Mouse (Mus musculus): ENCODE measurements around the gene Rnf141. TPM values are rescaled to one million over a fixed set of nuclear protein-coding genes. Genes with fewer than 3 reads are reported as not detected.

Gene Rnf141
- polyA plus RNA-seq, 1 experiment = 29.9 TPM

DNA sequence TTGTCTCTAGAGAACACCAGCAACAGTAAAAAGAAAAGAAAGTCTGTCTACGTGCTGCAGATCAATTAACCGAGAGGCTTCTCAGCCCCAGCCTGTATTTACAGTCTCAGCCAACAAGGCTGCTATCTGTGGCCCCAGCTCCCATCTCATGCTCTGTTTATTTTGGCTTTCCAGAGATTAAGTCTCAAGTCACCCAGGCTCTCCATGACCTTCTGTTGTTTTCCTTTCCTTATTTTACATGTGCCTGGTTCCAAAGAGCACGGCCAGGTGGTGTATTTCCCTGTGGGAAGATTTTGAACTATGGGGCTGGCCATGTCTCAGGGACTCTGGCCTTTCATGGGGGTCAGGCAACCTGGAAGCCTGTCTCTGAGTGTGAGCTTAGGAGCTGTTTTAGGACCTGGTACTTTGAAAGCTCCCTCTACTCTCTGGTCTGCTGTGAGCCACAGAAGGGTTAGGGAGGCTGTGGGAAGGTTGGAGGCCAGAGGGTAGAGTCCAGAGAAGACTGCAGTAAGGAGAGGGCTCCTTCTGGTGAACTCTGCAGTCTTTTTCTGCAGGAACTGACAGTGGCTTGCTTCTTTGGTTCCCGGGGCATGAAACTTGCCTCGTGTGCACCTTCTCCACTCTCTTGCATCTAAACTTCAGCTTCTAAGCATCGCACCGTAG lies 7.4 kb upstream of the Rnf141 start:
- 75% methylated on average over 7 of the region's 7 CpGs for whole genome bisulfite sequencing
- no peak overlapping the region for H3K4me3 ChIP-seq (replicated peaks; ENCODE audit: control insufficient read depth, low read depth, low read length)
- H3K27ac ChIP-seq (ENCODE audit: control insufficient read depth, insufficient read depth, low read depth, low read length, poor library complexity) = no peak overlapping the region
- H3K4me1 ChIP-seq (ENCODE audit: control insufficient read depth, insufficient read depth, low read length) = no peaks in the 10 kb centered on the region; the same call in 1 of the 2 replicates
- TF ChIP-seq CTCF (IDR thresholded peaks at IDR 0.05; ENCODE audit: control insufficient read depth, insufficient read depth, low read length) = no peak
- TF ChIP-seq POLR2A (IDR thresholded peaks at IDR 0.05; ENCODE audit: borderline replicate concordance, control insufficient read depth, low read depth, low read length) = no peak

GRCm38 (mm10) chr7:110848371-110848770 lies 4.1 kb upstream of the Rnf141 start:
- Histone ChIP-seq H3K4me1 (ENCODE audit: control insufficient read depth, insufficient read depth, low read length) (no peaks in the 10 kb centered on the region; the same call in 1 of the 2 replicates), H3K4me3 (replicated peaks; ENCODE audit: control insufficient read depth, low read depth, low read length) (no peak overlapping the region), H3K27ac (ENCODE audit: control insufficient read depth, insufficient read depth, low read depth, low read length, poor library complexity) (no peak overlapping the region)
- TF ChIP-seq POLR2A (IDR thresholded peaks at IDR 0.05; ENCODE audit: borderline replicate concordance, control insufficient read depth, low read depth, low read length) (no peak), CTCF (IDR thresholded peaks at IDR 0.05; ENCODE audit: control insufficient read depth, insufficient read depth, low read length) (no peak)
- 33% methylated on average over 1 of the region's 1 CpGs for WGBS

- WGBS = 87% methylated on average over 2 of the region's 2 CpGs
- H3K4me1 ChIP-seq (ENCODE audit: control insufficient read depth, insufficient read depth, low read length) = peaks cover 2% of the 10 kb centered on the region
- H3K4me3 ChIP-seq (replicated peaks; ENCODE audit: control insufficient read depth, low read depth, low read length) = no peak overlapping the region
- no peak overlapping the region for H3K27ac ChIP-seq (ENCODE audit: control insufficient read depth, insufficient read depth, low read depth, low read length, poor library complexity)
- TF ChIP-seq POLR2A (IDR thresholded peaks at IDR 0.05; ENCODE audit: borderline replicate concordance, control insufficient read depth, low read depth, low read length) = no peak
- no peak for TF ChIP-seq CTCF (IDR thresholded peaks at IDR 0.05; ENCODE audit: control insufficient read depth, insufficient read depth, low read length)
These were observed 3.1 kb upstream of the Rnf141 start for GRCm38 (mm10) chr7:110847321-110847720.

DNA sequence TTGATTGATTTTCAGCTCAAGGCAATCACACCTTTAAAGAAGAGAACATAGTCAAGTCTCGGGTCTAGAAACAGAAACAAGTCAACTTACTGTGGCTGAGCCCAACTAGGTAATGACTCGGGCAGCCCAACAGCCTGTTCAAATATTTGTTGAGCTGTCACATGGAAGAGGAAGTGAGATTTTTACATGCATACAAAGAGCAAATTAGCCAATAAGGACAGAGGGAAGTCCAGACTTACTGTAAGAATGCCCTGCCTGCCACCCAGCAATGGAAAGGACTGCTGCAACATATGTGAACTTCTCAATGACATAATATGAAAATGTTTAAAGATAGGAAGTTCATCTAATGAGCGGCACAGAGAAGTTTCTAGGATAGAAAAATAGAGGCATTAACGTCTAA lies 3.9 kb downstream of the Rnf141 start:
- no peak for TF ChIP-seq CTCF (IDR thresholded peaks at IDR 0.05; ENCODE audit: control insufficient read depth, insufficient read depth, low read length)
- TF ChIP-seq POLR2A (IDR thresholded peaks at IDR 0.05; ENCODE audit: borderline replicate concordance, control insufficient read depth, low read depth, low read length) = no peak
- H3K4me3 ChIP-seq (replicated peaks; ENCODE audit: control insufficient read depth, low read depth, low read length) = no peak overlapping the region
- peaks cover 3% of the 10 kb centered on the region for H3K4me1 ChIP-seq (ENCODE audit: control insufficient read depth, insufficient read depth, low read length)
- WGBS = 16% methylated on average over 4 of the region's 4 CpGs
- no peak overlapping the region for H3K27ac ChIP-seq (ENCODE audit: control insufficient read depth, insufficient read depth, low read depth, low read length, poor library complexity)

DNA sequence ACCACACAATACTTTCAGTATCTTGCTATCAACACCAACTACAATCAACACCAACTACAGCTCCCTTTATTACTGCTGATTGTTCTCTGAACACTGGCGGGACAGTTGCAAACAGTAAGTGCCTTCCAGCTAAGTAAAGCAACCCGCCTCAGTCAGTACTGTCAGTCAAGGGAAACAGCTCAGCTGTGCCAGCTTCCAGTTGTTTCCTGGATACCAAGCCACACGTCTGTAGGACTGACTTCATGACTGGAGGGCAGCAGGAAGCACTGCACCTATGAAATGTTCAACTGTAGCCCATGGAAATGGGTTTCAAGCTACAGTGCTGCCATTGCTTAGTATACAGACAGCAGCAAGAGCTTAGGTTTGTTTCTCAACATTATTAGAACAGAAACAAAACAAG lies 9.7 kb downstream of the Rnf141 start:
- no peak overlapping the region for H3K4me3 ChIP-seq (replicated peaks; ENCODE audit: control insufficient read depth, low read depth, low read length)
- TF ChIP-seq CTCF (IDR thresholded peaks at IDR 0.05; ENCODE audit: control insufficient read depth, insufficient read depth, low read length) = no peak
- TF ChIP-seq POLR2A (IDR thresholded peaks at IDR 0.05; ENCODE audit: borderline replicate concordance, control insufficient read depth, low read depth, low read length) = no peak
- peaks cover 1% of the 10 kb centered on the region; the same call in 1 of the 2 replicates for H3K4me1 ChIP-seq (ENCODE audit: control insufficient read depth, insufficient read depth, low read length)
- 8% methylated on average over 3 of the region's 3 CpGs for WGBS
- H3K27ac ChIP-seq (ENCODE audit: control insufficient read depth, insufficient read depth, low read depth, low read length, poor library complexity) = no peak overlapping the region

DNA sequence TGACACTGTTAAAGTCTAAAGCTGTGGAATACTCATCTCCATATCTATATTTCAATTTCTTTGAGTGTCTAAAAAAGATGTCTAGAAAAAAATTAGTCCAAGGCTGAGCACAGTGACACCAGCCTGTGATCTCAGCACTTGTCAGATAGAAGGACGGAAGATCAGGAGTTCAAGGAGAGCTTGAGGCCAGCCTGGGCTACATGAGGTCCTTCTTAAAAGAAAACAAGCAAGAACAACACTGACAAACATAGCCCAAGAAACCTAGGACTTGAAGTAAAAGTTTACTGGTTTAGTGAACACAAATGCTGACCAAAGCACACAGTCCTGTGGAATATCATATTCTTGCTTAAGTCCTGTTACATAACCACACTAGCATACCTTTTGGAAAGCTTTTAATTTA lies 10.2 kb downstream of the Rnf141 start:
- TF ChIP-seq POLR2A (IDR thresholded peaks at IDR 0.05; ENCODE audit: borderline replicate concordance, control insufficient read depth, low read depth, low read length) (no peak), CTCF (IDR thresholded peaks at IDR 0.05; ENCODE audit: control insufficient read depth, insufficient read depth, low read length) (no peak)
- Histone ChIP-seq H3K27ac (ENCODE audit: control insufficient read depth, insufficient read depth, low read depth, low read length, poor library complexity) (no peak overlapping the region), H3K4me1 (ENCODE audit: control insufficient read depth, insufficient read depth, low read length) (peaks cover 1% of the 10 kb centered on the region; the same call in 1 of the 2 replicates), H3K4me3 (replicated peaks; ENCODE audit: control insufficient read depth, low read depth, low read length) (no peak overlapping the region)
- 84% methylated on average over 1 of the region's 1 CpGs for WGBS

DNA sequence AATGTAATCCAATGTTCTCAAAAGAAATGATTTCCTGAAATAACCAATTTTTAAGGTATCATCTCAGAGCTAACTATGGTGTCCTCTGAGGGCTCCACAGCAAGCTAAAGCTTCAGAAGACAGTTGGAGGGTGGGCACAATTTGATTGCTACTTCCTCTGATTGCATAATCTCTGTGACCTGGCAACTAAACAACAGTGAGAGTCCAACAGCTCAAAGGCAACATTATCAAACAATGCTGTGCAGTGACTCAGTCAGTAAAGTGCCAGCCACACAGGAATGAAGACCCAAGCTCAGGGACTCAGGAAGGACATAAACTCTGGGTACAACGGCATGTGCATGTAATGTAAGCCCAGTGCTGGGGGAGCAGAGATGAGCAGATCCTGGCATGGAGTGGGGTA lies 11.2 kb downstream of the Rnf141 start:
- peaks cover 1% of the 10 kb centered on the region; the same call in 1 of the 2 replicates for H3K4me1 ChIP-seq (ENCODE audit: control insufficient read depth, insufficient read depth, low read length)
- H3K27ac ChIP-seq (ENCODE audit: control insufficient read depth, insufficient read depth, low read depth, low read length, poor library complexity) = no peak overlapping the region
- TF ChIP-seq POLR2A (IDR thresholded peaks at IDR 0.05; ENCODE audit: borderline replicate concordance, control insufficient read depth, low read depth, low read length) (no peak), CTCF (IDR thresholded peaks at IDR 0.05; ENCODE audit: control insufficient read depth, insufficient read depth, low read length) (no peak)
- no peak overlapping the region for H3K4me3 ChIP-seq (replicated peaks; ENCODE audit: control insufficient read depth, low read depth, low read length)
- WGBS = 9% methylated on average over 1 of the region's 1 CpGs

GRCm38 (mm10) chr7:110823995-110824953 lies 20.0 kb downstream of the Rnf141 start:
- peak overlapping the region; percentile 76 for H3K27ac ChIP-seq (ENCODE audit: control insufficient read depth, insufficient read depth, low read depth, low read length, poor library complexity)
- no peak for TF ChIP-seq POLR2A (IDR thresholded peaks at IDR 0.05; ENCODE audit: borderline replicate concordance, control insufficient read depth, low read depth, low read length)
- TF ChIP-seq CTCF (IDR thresholded peaks at IDR 0.05; ENCODE audit: control insufficient read depth, insufficient read depth, low read length) = no peak
- no peak overlapping the region for H3K4me3 ChIP-seq (replicated peaks; ENCODE audit: control insufficient read depth, low read depth, low read length)
- WGBS = 21% methylated on average over 8 of the region's 8 CpGs
- peaks cover 7% of the 10 kb centered on the region for H3K4me1 ChIP-seq (ENCODE audit: control insufficient read depth, insufficient read depth, low read length)
